Mouse (Mus musculus) bone marrow macrophage, adult 2 months (primary cell): ENCODE measurements at regions not wholly inside any gene's neighbourhood (a gene's known extent, or its start where the extent isn't known, plus 50 kb on each side); places are given as distances from the start of the nearest gene placed in this dataset.

Source experiments
- CTCF ChIP-seq: IDR thresholded peaks from 2 replicates; pipeline ENCODE4 v1.5.1; 2012; ENCODE audit warnings: low read depth, mild to moderate bottlenecking, low read length, moderate library complexity
- POLR2A ChIP-seq: IDR thresholded peaks from 2 replicates; pipeline ENCODE4 v1.6.1; 2012; ENCODE audit warnings: mild to moderate bottlenecking, low read depth, low read length, borderline replicate concordance

DNA sequence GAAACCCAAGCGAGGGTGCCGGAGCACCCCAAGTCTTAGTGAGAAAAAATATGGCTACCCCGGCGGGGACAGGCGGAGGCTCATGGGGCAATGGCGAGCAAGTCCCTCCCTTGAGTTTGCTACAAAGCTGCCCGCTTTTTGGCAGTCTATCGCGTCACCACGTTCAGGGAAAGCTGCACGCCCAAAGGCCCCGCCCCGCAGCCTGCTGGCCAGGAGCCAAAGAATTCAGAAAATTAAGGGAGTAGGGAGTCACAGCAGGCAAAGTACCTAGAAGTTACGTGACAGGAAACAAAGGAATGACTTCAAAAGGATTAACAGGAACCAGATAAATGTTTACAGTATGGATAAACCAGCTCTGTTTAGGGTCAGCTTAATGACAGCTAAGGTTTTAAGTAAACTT lies 191.7 kb upstream of the Akr1e1 start:
- no peak for TF ChIP-seq CTCF
- no peak for TF ChIP-seq POLR2A
